Mouse (Mus musculus): ENCODE data around the gene Fto.

Fto gene

DNA sequence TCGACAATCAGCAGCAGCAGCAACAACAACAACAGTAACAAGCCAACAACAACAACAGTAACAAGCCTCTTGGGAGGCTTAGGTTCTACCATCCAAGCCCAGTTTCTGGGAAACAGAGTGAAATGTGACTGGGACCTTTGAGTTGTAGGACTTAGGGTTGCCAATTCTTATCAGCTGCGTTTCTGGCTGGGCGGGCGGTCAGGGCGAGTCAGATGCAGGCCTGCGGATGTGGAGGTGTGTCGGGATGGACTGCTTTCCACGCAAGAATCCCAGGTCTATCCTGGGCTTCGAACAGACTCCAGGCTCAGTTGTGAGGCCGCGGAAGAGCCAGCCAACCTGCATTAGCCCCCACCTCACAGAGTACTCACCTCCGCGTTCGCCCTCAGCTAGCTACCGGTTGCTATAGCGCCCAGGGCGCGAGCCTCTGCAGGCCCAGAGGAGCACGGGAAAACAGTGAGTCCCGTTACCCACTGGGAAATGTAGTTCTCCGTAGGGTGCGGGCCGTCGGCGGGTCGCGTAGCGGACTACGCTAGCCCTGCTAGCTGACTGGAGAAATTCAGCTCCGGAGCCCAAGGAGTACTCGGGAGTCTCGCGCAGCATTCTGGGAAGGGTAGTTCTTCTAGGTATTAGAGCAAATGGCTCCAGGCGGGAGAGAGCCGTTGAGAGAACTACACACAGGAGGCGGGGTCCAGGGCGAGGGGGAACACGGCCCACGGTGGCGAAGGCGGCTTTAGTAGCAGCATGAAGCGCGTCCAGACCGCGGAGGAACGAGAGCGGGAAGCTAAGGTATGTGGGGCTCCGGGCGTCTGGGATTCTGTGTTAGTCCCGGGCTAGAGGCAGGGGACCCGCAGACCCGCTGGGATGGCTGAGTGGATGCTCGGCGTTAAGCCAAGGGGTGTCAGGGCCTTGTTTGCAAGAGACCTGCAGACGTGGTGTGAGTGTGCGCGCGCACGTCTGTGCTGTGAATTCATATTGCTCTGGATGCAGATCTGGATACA lies at the start of gene Fto, which contains the start of gene Rpgrip1l:
Gene Fto (plus strand): TSS at position 691 of the 998 bp plus-strand sequence.
Gene Rpgrip1l (minus strand): TSS at position 428 of the 998 bp plus-strand sequence.
- peak; percentile 94 for DNase-seq

DNA sequence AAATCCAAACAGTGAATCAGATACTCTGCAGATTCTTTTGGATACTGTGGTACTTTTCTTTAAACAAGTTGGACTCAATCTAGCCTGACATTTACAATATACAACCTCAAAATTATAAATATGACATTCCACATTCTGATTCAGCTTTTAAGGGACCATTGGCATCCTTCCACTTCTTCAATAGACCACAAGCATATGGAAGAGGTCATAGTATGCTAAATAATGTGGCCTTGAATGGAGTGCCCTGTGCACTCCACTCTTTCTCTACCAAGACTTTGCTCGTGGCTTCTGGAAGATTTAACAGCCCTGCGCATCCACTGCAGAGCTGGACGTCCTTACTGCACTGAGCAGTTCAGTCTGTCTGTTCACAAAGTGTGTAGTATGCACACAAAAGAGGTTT lies 49.4 kb upstream of the Fto start:
- DNase-seq, result no peak

DNA sequence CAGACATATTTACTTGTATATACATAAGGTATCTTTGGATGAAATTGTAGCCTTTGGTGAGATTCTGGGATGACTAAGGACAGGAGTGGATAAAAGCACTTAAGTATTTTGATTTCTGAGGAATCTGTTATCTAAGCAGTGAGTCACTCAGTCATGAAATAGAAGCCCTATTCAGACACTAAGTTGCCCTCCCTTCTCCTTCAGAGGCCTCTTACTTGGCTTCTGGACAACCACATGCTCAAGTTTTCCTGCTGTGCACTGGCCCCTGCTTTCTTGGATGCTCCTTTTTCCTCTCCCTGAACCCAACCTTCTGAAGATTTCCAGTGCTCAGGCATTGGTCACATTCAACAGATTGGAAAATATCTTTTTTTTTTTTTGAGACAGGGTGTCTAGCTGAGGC lies 48.8 kb upstream of the Fto start:
- no peak for DNase-seq

DNA sequence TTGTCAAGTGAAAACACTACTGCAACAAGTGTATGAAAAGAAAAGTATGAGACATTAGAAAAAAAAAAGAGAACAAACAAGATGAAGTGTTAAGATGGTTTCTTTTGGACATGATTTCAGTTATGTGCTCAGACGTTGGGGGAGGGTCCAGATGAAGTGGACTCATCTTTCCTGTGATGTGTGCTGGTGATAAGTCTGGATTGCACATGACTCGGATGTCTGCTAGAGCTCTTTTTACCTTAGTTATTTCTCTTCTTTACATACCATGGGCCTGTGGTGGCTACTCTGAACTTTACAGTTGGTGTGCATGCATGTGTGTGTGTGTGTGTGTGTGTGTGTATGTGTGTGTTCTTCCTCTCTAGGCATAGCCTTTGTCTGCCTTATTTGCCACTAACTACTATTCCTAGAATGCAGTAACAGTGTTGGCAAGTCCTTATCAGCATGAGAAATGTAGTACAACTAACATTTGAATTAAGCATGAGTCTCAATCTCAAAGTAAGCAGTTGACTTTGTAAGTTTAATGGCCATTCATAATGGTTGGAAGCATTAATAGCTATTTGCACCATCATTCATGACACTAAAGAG lies 43.9 kb upstream of the Fto start:
- DNase-seq, result no peak

DNA sequence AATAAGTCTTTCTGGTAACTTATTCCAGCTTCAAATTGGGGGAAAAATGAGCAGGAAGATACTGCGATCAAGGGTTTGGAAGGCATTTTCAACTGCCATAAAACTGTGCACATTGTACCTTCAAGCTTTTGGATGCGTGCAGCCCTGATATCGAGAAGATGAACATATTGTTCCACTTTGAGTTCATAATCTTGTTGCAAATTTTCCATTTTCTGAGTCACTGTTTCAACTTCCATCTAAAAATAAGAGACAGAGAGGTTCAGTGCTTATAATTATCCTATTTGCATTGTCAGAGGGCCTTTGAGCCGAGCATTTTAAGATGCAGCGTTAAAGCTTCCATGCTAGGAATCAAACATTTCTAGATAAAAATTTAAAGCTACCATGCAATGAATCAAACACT lies 39.8 kb upstream of the Fto start:
- no peak for DNase-seq

DNA sequence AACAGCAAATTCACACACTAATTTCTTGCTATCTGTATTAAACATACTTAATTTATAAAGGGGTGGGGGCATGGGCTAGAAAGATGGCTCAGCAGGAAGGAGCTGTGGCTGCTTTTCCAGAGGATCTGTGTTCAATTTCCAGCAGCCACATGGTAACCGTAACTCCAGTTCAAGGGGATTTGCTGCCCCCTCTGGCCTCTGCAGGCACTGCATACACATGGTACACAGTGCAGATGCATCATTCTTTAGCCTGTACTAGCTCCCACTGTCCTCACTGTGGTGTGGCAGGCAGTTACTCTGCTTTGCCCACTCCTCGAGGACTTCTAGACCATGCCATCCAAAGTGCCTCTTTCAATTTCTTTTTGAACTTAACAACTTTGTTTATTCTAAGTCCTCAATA lies 37.0 kb upstream of the Fto start:
- peak; percentile 57 for DNase-seq

DNA sequence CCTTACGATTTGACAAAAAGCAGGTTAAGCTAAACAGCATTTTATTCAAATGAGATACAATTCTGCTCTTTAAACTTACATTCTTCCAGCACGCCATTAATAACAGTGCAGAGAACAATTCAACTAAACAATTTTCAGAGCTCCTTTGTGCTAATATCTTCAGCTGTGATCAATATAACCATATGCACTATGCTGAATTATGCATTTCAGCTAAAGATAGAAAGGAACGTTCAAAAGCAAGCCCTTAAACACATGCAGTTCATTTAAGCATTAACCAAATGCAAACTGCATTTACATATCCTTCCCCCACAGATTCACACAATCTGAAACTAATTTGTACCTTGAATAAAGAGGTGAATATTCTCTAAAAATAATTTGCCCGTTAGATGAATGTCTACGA lies 35.3 kb upstream of the Fto start:
- DNase-seq, result no peak

DNA sequence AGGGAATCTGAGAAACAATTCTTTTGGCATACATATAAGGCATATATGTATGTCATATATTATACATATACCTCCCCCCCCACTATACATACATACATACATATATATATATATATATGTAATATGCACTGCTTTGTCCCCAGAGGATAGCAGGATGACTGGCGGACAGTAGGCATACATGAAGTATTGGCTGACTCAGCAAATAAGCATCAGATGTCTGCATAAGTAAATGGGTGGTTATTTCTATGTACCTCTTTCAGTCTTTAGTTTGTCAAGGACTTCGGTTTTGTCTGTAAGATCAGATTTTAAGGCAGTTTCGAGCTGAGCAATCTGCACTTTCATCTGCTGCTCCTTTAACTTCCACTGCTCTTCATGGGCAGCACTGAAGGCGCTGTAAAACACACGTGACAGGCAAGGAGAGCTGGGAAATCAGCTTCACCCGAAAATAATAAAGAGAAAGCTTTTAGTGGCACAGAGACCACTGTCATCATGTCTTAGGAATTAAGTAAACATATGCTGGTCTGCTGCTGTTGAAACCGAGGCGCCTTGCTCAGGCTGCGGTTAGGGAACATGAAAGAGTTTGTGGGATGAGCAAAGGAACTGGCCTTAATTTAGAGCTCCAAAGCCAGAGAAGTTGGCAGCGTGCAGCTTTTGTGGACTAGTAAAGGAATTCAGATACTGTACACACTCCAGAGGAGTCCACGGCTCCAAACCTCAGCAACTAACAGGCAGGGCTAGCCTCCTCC lies 32.7 kb upstream of the Fto start:
- DNase-seq, result no peak

DNA sequence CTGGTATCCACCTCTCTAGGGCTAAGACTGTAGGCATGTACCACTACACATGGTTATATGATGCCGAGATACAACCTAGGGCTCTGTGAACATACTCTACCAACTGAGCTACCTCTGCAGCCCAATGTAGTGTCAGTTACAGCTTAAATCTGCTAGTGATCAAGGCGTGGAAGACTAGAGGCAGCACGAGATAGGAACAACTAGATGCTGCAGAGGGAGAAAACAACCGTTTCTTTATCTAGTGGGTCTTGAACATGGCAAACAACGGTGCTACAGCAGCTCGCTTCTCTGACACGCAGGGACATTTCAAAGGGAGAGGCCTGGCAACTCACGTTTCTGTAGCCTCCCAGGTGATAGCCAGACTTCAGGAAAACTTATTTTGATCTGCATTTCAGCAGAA lies 31.8 kb upstream of the Fto start:
- DNase-seq, result no peak

DNA sequence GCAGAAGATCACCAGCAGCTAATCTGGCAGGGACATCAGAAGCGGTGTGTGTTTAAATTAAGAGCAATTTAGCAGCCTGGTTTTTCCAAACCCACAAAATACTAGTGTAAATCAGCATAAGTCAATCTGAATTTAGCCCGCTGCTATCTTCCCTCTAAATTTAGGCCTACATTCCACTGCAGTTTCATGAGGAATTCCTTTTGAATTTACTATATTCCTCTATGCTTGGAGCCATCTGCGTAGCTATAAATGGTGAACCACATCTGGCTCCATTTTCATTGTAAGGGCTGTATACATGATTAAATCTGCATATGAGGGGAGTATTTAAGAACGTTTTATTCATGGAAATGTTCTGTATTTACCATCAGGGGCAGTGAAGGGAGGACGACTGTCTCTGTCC lies 30.7 kb upstream of the Fto start:
- no peak for DNase-seq

DNA sequence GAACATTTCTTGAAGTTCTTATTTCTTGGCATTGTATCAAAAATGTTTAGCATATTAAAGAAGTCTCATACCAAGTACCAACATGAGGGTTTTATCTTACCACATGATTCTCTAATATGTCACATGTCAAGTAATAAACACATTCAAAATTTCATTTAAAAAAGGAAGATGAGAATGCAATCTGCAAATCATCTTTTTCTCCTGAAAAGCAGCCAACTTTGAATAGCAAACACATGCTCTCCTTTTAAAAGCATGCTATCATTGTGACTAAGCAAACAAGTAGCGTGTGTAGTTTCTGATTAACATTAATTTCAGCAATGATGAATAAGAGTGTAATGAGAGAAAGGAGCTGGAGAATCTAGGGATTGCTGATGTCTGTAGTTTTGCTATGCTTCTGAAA lies 29.5 kb upstream of the Fto start:
- DNase-seq, result no peak

DNA sequence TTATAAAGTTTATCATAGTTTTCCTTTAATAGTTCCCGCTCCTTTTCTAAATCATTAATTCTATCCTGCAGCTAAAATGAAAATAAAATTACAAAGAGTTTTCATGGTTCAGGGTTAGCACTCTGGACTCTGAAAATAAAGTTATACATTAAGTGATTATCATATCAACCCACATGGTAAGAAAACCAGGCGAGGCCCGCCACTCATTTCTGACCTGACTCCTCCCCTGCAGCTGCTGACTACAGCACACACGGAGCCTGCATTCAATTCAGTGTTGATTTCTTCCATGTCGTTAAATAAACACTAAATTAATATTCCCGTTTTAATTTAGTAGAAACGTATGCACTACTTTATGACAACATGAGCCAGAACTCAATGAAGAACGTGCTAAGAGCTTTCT lies 27.1 kb upstream of the Fto start:
- no peak for DNase-seq

DNA sequence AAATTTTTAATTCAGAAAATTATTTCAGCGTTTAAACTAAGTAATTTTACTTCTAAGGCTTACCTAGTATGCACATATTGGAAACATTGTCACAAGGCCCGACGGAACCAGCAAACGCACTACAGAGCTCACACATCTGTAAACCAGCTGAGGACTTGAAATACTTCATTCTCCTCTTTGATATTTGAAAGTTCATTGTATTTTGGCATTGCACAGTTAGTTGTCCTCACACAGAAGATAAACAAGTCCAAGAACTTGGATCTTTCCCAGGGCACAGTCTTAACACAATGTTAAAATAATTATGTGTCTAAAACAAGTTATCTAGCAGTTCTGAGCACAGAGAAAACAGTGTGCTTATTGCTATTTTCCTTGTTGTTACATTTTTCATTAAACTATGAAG lies 22.7 kb upstream of the Fto start:
- DNase-seq, result no peak

DNA sequence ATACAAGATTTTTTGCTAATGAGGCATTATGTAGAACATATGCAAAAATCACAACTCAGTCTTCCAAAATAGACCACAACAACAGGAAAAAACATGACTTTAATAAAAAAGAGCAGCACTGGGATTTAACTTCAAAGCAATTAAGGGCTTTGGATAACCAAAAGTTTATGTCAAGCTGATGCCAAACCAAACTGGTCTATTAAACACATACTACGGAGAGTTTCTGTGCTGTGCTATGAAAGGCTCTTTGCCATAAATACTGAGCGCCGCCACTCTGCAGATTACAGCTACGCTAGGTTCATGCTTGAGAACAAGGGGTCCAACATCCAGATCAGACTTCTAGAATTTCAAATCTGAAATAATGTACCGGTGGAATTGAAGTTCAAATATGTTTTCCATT lies 17.5 kb upstream of the Fto start:
- no peak for DNase-seq

DNA sequence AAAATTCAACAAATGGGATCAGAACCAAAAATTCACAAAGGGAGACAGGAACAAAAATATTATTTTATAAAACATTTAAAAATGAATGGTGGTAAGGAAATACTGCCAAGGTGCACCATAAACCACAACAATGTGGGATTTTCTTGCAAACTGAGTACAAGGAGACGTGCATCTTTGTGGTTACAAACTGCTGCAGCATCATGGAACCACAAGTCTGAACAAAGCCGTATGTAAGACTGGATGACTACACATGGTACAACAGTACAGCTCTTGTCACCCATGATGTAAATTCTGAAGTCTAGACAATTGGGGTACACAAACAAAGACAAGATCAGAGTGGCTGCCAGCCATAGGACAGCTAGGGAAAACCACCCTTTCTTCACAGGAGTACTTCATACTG lies 14.7 kb upstream of the Fto start:
- DNase-seq, result no peak

DNA sequence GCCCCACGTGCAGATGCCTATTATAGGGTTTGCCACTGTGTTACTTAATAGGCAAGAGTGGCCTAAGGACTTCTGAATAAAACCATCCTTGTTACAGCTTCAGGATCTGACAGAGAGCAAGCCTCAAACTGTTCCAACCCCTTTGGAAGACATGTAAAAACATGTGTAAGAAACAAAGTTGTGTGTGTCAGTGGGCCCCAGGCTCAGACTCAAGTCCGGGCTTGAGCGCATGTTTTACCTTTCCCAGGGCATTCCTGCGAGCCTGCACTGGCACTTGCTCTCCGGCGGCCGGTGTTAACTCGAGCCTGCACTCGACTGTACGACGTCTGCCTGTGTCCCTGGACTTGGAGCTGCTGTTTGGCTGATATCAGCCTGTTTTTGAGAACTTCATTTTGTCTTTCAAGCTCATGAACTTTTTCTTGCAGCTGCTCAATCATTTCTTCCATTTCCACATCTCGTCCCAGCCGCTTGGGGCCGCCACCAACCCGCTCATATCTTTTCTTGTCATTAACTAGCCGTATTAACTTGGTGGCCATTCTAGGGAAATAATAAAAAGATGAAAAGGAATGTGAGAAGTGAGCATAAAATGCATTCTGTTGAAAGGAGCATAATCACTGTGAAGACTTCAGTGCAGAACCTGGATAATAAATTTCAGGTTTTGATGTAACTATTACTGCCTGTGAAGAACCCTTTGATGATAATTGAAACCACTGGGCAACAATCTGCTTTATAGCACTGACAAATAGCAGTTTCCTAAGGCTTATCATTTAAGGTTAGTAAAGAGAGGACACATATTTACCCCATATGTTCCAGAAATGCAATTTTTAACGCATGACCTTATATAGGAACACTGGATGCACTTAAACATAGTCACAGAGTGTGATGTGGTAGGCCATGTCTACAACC lies 8.6 kb upstream of the Fto start:
- DNase-seq, result no peak

DNA sequence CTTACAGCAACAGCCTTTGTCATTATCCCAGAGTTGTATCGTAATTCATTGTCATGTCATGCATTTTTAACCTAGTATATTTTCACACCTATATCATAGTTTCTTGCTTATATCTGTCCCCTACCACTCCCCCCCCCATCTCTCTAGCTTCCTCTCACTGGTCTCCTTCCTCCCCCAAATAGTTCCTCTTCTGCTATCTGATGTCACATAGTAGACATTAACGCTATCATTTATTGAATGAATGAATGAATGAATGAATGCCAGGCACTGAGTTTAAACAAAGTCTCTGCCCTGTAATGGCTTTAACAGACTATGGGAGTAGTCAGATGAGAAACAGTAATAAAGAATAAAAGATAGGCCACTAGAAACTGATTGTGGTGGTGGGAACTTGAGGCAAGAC lies 983 bp upstream of the Fto start:
- DNase-seq, result no peak

DNA sequence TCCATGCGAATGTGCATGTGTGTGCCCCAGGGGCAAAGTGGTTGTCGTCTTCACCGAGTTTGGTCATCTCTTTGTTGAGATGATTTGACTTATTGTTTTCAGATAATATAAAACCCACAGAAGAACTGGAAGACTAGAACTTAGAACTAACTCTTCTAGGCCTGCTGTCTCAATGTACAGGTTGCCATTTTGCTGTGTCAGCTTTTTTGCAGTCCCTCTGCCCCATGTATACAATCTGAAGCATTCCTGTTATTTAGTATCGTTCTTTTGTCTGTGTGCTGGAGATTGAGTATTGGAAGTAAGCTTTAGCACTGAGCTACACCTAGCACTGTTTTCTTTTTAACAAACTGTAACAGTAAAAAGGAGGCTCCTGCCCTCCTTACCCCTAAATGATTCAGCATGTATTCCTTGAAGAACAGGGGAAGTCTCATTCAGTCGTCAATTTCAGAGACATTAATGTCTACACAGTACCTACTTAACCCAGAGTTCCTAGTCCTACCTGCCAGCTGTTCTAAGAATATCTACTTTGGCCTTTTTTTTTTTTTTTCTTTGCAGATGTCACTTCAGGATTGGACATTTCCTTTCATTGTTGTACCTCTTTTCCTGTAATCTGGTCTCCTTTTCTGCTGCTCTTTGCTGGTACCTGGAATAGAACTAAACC lies 4.4 kb downstream of the Fto start:
- DNase-seq, result no peak

DNA sequence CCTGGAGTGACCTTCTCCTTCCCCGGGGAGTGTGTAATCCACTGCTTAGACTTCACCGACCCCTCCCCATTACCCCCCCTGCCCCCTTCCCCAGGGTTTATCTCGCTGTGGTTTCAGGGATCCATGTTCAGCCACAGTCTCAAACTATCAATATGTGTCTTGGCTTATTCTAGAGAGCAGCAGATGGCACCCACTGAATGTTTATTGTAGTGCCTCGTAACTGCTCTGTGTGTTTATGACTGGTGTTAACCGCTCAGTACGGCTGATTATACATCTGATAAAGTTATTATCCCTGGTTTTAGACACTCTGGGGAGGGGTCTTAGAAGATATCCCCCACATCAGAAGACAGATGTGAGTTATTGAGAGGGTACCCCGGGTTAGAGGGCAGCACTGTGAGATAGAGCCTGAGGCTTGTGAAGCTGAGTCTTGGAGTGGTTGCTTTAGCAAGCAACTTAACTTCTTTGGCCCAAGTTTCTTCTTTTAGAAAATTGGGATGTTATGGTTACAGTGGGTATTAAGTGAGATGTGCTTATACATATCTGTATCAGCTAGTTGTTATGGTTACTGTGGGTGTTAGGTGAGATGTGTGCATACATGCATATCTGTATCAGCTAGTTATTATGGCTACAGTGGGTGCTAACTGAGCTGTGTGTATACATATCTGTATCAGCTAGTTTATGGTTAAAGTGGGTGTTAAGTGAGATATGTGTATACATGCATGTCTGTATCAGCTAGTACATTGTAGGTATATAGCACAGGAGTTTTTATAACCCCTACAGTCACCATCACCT lies 5.8 kb downstream of the Fto start:
- DNase-seq, result no peak

DNA sequence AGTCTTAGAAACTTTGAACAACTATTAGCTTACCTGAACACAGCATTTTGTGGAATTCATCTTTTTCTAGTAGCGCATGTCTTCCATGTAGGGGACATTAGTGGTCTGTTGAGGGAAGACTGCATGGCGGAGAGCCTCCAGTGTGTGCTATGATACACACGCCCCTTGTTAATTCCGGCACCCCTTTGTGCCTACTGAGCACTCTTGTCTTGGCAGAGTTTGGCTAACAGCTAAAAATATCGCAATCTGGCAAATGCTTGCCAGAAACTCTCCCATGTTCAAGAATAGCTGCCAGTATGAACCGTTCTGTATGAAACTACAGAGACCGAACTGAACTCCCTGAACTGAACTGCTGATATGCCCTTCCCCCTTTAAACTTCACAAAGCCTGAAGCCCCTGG lies 10.2 kb downstream of the Fto start:
- no peak for DNase-seq

DNA sequence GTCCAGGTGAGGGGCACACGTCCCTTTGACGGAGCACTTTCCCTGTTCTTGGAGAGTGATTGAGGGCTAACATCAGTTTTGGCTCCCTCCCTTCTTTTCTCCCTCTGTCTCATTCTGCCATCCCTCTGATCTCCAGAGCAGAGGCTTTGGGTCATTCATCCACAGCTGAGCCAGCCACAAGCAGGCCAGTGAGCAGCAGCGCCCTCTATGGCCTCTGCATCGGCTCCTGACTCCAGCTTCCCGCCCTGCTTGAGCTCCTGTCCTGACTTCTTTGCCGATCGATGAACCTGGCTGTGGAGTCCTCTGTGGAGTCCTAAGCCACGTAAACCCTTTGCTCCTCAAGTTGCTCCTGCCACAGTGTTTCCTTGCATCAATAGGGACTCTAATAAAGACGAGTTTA lies 10.9 kb downstream of the Fto start:
- no peak for DNase-seq

Data from thymus, postnatal 4 days (tissue).